Mouse (Mus musculus): ENCODE results near the gene Crmp1.

The Crmp1 gene

DNA sequence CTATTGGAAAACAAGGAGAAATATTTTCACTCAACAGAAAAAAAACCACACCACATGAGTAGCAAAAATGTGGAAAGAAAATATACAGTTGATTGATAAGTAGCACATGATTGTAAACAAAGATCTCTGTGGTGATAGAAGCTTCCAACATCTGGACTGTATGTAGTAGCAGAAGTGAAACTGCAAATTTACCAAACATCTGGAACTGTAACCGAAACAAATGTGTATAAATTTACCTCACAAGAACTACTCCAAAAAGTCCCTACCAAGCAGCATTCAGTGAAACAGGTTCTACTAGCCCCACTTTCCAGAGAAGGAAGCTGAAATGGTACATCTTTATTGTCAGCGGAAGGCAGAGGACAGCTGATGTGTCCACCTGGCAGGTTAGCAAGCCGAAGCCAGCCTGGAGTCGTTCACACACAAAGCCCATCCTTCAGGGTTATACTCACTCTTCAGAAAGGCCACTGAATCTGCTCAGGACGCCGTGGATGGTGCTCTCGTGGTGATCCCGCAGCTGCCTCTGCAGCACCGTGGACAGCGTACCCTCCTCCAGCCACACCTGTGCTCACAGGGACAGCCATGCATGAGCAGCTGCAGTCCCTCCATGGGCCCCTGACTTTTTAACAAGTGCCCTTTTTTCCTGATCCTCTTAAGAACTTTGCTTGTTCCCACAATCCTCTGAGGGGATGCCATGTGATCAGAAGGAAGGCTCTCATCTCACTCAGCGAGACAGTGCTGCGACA is 71.4 kb downstream of the Crmp1 start:
- no peak for DNase-seq

DNA sequence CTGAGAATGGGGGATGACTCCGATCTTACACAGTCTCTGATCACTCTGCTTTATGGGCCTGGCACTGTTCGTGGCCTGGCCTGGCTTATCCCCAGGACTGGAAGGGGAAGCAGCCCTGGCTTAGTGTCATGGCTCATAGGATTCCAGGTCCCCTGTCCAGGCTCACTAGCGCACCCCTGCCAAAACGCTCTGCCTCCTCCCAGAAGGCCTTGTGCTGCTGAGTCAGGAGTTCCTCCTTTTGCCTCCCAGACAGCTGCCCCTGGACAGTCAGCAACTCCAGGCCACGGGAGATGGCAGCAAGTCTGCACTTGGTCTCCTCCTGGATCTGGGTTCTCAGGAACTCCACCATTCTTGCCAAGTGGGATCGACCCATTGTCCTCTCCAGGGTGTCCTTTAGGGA is 77.0 kb downstream of the Crmp1 start:
- DNase-seq: no peak

DNA sequence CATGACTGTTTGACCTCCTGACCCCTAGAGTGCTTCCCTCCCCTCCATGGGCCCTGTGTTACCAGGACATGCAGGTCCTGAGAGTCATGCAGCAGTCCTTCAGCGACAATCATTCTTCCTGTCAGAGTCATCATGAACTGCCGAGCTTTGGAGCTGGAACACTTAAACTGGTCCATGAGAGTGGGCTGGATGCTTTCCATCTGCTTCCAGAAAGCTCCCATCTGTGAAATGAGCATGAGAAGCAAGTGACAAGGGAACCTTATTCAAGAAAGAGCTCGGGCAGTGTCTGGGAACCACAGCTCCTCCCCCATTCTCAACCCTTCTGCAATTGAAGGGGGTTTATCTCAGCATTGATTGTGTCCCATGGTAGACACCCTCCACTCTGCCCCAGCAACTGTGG is 78.4 kb downstream of the Crmp1 start:
- peak; percentile 19 for DNase-seq

DNA sequence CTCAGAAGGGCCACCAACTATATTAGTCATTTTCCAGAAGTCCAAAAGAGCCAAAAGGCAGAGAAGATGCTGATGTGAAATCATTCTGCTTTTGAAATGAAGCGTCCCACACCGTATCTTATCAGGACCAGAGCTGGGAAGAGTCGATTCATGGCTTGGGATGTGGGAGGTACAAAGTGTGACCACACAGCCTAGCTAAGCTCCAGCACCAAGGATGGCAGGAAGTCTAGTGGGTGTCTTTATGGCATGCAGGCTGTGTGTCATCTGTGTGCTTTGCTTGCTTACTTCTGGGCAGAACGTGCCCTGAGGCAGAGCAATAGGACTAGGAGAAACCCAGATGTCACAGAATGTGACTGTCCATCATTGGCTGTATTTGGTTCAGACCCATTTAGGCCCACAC is 79.0 kb downstream of the Crmp1 start:
- DNase-seq: no peak

DNA sequence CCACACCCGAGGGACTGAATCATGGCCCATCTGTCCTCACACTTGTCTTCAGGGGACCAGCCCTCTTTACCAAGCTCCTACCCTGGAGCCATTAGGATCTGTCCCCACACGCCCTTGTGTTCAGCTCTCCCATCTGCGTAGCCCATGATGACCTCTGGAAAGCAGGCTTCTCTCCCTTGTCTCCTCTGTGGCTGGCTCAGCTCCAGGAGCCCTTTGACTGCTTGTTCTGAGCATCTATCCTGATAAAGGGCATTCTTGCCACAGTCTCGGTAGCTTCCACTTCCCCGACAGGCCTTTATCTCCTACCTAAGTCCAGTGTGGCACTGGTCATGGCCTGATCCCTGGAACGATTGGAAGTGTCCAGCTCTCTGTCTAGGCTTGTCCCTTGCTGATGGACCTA is 84.9 kb downstream of the Crmp1 start:
- DNase-seq: no peak

DNA sequence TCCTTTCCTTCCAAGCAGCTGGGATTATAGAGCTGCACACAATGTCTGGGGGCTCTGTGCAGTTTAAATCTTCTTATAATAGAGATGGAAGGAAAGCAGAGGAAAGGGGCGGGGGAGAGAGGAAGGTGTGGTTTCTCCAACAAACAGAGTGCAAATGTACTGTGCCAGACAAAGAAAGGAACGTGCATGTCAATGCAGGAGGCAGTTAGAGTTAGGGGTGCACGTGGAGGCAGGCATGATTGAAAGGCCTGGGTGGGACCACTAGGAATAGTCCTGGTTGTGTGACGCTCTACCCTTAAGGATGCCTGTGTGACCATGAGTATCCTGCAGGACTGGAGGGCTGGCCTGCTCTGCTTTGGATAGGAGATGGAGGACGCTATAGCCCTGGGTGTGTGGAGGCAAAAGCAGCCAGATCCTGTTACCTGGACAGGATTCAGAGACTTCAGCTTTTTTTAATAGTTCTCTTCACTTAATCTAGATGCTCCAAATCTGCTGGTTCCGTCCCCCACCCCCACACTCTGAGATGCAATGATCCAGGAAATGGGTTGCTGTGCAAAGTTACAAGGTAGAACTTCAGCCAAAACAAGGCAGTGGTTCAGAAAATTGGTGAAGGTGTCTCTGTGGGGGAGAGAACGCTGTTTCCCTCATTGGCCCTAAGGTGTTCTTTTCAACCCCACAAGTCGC is 88.9 kb downstream of the Crmp1 start:
- DNase-seq: no peak

DNA sequence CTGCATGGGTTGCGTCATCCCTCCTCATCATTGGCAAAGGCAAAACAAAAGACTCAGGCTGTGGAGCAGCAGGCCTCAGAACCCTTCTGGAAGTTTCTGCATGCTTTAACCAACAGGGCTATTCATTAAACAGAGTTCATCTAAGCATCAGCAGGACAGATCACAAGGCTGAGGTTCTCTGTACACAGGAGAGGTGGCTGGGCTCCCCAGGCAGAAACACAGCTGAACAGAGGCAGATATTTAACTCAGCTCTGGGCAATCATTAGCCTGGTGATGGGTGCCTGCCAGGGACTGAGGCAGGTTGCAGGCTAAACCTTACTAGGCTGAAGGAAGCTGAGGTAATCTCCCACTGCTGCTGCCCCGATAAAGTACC is 89.4 kb downstream of the Crmp1 start:
- DNase-seq: no peak

DNA sequence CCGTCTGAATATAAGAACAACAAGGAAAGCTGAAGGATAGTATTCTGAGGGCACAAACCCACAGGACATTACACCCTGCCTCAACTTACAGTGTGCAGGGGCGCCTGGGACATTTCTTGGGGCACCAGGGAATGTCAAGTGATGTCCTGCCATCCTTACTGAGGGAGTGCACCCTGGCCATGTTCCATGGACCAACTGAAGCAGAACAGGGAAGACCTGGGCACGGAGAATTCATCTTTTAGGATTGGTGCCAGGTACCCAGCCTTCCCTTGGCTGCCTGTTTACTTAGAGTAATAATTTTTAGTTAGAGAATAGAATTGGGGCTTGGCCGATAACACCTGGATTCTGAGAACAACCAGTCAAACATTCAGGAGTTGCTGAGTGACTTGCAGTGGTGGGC is 90.3 kb downstream of the Crmp1 start:
- no peak for DNase-seq

DNA sequence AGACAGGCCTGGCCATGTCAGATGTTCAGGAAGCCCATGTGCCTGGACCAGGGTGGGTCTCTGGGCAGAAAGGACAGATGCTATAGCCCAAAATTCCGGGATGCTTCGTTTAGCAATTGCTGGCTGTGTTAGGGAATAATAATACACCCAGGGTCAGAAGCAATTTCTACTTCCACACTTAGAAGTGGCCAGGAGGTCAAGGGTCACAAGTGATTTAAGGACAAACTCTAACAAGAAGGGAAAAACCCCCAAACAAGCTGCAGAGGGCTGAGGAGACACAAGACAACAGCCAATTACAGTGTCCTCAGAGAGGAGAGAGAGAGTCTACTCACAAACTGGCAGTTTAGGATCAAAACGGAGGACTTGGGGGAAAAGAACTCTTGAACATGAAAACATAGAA is 93.3 kb downstream of the Crmp1 start:
- no peak for DNase-seq

DNA sequence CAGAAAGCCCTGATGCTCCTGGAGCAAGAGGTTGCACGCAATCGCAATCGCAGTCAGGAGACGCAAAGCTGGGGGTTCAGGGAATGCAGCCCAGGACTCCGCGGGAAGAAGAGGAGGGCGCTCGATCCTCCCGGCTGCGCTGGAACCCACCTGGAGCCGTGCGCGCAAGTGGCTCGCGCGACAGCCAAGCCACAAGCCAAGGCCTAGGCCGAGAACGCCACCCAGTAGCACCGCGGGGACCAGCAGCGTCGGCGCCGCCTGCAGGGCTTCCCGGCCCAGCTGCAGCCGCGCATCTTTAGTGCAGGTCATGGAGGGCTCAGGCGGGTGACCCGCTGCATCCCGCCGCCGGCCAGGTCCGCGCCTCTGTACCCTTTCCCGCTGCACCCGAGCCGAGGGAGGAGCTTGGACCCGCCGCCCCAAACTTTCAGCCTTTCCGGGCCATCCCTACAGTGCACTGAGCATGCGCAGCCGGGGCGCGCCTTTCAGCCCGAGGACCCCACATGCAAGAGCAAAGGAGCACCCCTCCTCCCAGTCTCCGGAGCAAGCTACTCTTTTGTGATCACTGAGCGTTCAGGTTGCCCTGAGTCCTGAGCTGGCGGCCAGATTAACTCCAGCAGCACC is 94.9 kb downstream of the Crmp1 start, which contains the start of gene Evc:
TSS of gene Evc (minus strand) at position 410 of the 621 bp plus-strand sequence.
- peak; percentile 18 for DNase-seq

DNA sequence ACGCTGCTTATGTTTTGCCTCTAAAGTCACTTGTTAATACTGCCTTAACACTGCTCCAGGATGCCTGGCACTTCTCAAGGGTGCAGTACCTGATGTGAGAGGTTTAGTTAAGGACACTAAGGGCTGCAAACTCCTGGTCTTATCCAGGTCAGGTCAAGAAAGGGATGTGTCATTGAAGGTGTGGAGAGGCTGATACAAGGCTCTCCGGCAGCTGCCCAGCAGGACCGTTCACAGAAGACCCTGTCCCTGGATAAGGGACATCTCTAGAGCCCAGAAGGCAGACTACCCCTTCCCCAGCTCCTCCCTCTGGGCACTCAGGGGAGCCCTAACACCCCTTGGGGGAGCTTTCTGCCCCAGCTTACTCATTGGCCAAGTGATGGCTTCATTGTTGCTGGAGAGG is 96.0 kb downstream of the Crmp1 start:
- no peak for DNase-seq

DNA sequence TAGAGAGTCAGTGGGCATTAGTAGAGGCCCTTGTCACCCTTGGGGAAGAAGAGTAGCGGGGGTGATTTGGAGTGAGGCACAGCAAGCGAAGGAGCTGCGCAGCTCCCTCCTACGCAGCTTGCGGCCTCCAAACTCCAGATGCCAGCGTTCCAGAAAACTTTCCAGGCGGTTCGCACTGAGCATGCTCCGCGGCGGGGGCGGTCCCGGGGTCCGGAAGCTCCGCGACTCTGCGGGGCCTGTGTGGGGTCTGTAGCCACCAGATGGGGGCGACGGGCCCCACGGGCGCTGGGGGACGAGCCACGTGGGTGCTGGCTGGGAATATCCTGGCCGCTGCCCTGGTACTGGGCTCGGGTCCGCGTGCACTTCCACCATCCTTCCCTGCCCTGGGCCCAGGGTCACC is 96.5 kb downstream of the Crmp1 start, which contains the start of gene Evc2:
TSS of gene Evc2 (plus strand) at position 212 of the 400 bp plus-strand sequence.
- peak; percentile 81 for DNase-seq
